Mouse (Mus musculus) neural tube, embryonic 15.5 days (tissue): Measurements from ENCODE around the gene Pla2g3. TPM values are rescaled to one million over a fixed set of nuclear protein-coding genes. Genes with fewer than 3 reads are reported as not detected.

Experiments
- ATAC-seq: fragments of 200-750 bp; cut with Nextera tagmentation; 2 replicates; pipeline ENCODE4 v1.8.0; 2017; ENCODE audit warnings: mild to moderate bottlenecking, moderate TSS enrichment, moderate library complexity; ENCODE audit not compliant: low FRiP score
- H3K27ac ChIP-seq: fragments of 300-500 bp; sonication (generic); replicated peaks from 2 replicates; pipeline ENCODE4 v1.5.1; 2015; ENCODE audit warnings: mild to moderate bottlenecking, inconsistent platforms
- H3K27me3 ChIP-seq: fragments of 300-500 bp; sonication (generic); replicated peaks from 2 replicates; pipeline ENCODE4 v1.6.1; 2015; ENCODE audit warnings: inconsistent platforms
- H3K36me3 ChIP-seq: fragments of 300-500 bp; sonication (generic); 2 replicates; pipeline ENCODE4 v1.6.1; 2015; ENCODE audit warnings: inconsistent platforms
- H3K4me1 ChIP-seq: fragments of 300-500 bp; sonication (generic); 2 replicates; pipeline ENCODE4 v1.6.1; 2015; ENCODE audit warnings: inconsistent platforms
- H3K4me2 ChIP-seq: fragments of 300-500 bp; sonication (generic); 2 replicates; pipeline ENCODE4 v1.6.1; 2015; ENCODE audit warnings: inconsistent platforms, mild to moderate bottlenecking, moderate library complexity
- H3K4me3 ChIP-seq: fragments of 300-500 bp; sonication (generic); replicated peaks from 2 replicates; pipeline ENCODE4 v1.5.1; 2015; ENCODE audit warnings: mild to moderate bottlenecking, inconsistent platforms
- H3K9ac ChIP-seq: fragments of 300-500 bp; sonication (generic); replicated peaks from 2 replicates; pipeline ENCODE4 v1.6.1; 2015; ENCODE audit warnings: mild to moderate bottlenecking, inconsistent platforms
- H3K9me3 ChIP-seq: fragments of 300-500 bp; sonication (generic); replicated peaks from 2 replicates; pipeline ENCODE4 v1.6.1; 2016; ENCODE audit warnings: inconsistent platforms
- WGBS: fragments of 180-500 bp; shearing (Covaris S2); methylation state at CpG from one replicate; pipeline ENCODE4 v1.1.7; 2015; ENCODE audit warnings: mixed read lengths; 5-methylcytosine and 5-hydroxymethylcytosine counted together
- polyA plus RNA-seq: library from polyadenylated mRNA; unstranded; fragments of >200 nt; fragmentation: Nextera tagmentation; extraction: Ambion mirVana; gene quantifications from 2 replicates; pipeline ENCODE4 v1.2.1, GENCODE M21; 2015

Pla2g3 gene
- polyA plus RNA-seq, 1 experiment from 2014 or later: 2.4 TPM

DNA sequence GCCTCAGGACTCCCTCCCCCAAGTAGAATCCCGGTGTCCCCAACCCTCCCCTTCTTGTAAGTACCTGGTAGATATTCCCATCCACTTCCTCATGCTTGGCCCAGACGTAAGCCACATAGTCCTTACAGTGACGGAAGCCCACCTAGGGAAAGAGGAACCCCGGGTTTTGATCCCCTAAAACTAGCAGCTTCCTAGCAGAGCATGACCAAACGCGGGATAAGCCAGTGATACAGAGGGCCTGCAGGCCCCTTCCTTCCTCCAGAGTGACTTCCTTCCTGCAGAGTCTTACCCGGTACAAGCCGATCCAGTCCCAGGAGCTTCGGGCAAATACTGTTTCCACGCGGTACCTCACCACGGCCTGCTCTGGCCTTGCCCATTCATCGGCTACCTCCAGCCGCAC, 7.4 kb downstream of the Pla2g3 start:
- no peak overlapping the region for H3K4me2 ChIP-seq
- H3K4me1 ChIP-seq: no peaks in the 10 kb centered on the region
- WGBS: 96% methylated on average over 14 of the region's 14 CpGs
- H3K27ac ChIP-seq: no peak overlapping the region
- no peak overlapping the region for H3K9ac ChIP-seq
- ATAC-seq: no peak
- H3K4me3 ChIP-seq: no peak overlapping the region
- no peaks in the 10 kb centered on the region for H3K36me3 ChIP-seq
- H3K9me3 ChIP-seq: no peaks in the 10 kb centered on the region
- no peaks in the 10 kb centered on the region for H3K27me3 ChIP-seq

DNA sequence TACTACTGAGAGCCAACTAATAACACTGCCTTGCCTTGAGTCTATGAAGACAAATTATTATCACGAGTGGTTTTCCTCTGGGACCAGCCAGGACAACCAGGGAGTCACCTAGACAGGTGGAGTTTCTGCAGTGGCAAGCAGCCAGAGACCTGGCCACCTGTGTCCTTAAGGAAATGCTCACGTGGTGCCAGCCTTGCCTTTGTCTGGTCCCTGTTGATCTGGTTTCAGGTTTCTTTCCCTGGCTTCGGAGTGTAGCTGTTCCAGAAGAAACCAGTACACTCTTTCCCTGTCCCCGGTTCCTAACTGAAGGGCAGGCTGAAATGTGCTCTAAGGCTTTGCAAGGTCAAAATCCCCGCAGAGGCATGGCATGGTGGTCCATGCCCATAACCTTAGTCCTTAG, 8.7 kb downstream of the Pla2g3 start:
- 71% methylated on average over 5 of the region's 5 CpGs for WGBS

DNA sequence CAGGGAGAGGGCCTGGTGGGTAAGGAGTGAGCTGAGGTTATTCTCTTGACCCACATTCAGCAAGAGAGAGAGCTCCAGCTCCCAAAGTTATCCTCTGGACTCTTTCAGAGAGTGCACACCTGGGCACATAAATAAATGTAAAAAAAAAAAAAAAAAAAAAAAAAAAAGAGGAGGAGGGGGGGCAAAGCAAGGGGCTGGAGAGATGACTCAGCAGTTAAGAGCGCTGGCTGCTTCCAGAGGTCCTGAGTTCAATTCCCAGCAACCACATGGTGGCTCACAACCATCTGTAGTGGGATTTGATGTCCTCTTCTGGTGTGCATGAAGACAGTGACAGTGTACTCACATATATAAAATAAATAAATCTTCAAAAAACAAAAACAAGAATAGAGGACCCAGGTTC, 9.2 kb downstream of the Pla2g3 start:
- H3K4me2 ChIP-seq: no peak overlapping the region
- no peak overlapping the region for H3K27ac ChIP-seq
- H3K27me3 ChIP-seq: no peaks in the 10 kb centered on the region
- H3K9ac ChIP-seq: no peak overlapping the region
- 87% methylated on average over 1 of the region's 1 CpGs for WGBS
- no peaks in the 10 kb centered on the region for H3K36me3 ChIP-seq
- H3K9me3 ChIP-seq: no peaks in the 10 kb centered on the region
- no peak for ATAC-seq
- H3K4me3 ChIP-seq: no peak overlapping the region
- no peaks in the 10 kb centered on the region for H3K4me1 ChIP-seq

More for the DNA sequence above, 8.7 kb downstream of the Pla2g3 start:
- Histone ChIP-seq H3K36me3 (no peaks in the 10 kb centered on the region), H3K27me3 (no peaks in the 10 kb centered on the region), H3K9me3 (no peaks in the 10 kb centered on the region), H3K9ac (no peak overlapping the region), H3K4me1 (no peaks in the 10 kb centered on the region), H3K27ac (no peak overlapping the region), H3K4me2 (no peak overlapping the region), H3K4me3 (no peak overlapping the region)
- ATAC-seq: no peak

DNA sequence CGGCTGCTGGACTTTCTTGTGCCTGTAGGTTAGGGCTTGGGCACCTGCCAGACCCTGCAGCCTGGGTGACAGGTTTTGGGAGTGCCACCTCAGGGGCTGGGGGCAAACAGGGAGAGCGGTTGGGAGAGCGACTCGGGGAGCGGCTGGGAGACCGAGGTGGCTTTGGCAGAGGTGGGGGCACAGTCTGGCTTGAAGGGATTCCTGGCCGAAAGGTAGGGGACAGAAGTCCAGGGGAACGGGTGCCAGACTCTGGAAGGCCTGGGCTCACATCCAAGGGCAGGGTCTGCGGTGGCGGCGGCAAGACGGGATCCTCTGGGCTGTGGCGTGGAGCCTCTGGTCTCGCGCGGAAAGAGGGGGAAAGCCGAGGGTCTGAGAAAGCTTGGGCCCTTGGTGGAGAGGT, 14.0 kb downstream of the Pla2g3 start:
- H3K27ac ChIP-seq: no peak overlapping the region
- H3K4me1 ChIP-seq: peaks cover 12% of the 10 kb centered on the region; the same call in 1 of the 2 replicates
- ATAC-seq: no peak
- no peak overlapping the region for H3K9ac ChIP-seq
- 85% methylated on average over 17 of the region's 17 CpGs for WGBS
- no peaks in the 10 kb centered on the region for H3K9me3 ChIP-seq
- no peak overlapping the region for H3K4me2 ChIP-seq
- H3K27me3 ChIP-seq: no peaks in the 10 kb centered on the region
- no peak overlapping the region for H3K4me3 ChIP-seq
- no peaks in the 10 kb centered on the region for H3K36me3 ChIP-seq

DNA sequence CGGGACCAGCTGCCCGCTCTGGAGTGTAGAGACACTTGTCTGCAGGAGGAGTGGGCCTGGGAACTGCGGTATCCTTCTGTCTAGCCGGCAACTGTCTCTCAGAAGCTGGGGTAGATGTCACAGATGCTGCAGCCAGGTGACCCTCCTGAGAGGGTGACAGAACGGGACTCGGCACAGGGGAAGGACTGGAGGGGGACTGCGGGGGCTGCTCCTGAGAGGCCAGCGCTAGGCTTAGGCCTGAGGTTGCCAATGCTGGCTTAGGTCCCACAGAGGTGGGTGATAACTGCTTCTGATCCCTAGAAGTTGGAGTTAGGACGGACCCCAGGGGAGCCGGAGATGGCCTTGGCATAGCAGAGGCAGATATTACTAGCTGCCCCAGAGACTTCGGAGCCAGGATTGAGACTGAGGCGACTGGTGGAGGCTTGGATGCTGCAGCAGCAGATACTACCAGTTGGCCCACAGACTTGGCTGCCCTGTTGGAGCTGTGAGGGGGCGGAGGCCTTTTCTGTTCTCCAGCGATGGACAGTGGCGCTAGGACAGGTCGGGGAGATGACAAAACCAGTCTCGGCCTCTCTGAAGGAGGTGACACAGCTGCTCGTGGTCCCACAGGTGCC, 14.5 kb downstream of the Pla2g3 start:
- Histone ChIP-seq H3K9me3 (no peaks in the 10 kb centered on the region), H3K36me3 (no peaks in the 10 kb centered on the region), H3K4me2 (no peak overlapping the region), H3K9ac (no peak overlapping the region), H3K4me3 (no peak overlapping the region), H3K4me1 (peaks cover 12% of the 10 kb centered on the region; the same call in 1 of the 2 replicates), H3K27me3 (no peaks in the 10 kb centered on the region), H3K27ac (no peak overlapping the region)
- no peak for ATAC-seq
- WGBS: 85% methylated on average over 18 of the region's 18 CpGs

DNA sequence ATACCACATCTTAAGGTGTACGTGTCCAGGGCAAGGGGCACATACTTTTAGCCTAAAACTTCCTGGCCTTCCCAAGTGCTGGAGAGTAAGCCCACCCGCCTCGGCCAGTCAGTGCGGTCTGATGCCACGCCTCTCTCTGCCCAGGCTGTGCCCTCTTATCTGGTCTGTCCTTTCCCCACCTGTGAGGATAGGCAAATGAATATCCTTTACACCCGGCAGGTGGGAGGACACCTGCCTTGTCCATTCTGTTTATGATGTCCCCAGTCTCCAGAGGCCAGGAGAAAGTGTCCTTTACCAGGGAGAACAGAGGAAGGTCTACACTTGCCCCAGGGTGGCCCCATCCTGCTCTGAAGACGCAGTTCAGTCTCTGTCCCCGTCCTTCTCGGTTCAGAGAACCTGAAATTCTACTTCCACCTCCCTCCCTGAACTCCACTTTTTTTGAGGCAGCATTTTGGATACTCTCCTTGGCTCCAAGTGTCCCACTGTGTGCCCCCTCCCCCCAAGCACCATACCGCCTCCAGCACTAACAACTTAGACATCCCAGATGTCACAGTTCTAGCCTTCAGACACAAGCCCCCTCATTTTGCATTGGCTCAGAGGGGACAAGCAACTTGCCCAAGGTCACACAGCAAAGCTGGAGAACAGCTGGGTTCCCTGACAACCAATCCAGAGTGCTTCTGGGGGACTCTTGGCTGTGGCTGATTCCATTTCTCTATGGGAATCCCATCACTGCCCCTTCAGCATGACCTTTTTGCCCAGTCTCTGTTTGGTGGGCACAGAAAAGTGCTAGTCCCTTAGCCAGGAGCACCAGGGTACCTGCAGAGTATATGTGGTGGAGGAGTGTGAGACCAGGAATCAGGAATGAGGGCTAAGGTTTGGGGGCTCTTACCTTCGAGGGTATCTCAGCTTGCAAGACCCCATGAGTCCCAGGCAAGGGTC, 15.9 kb downstream of the Pla2g3 start:
- no peak overlapping the region for H3K27ac ChIP-seq
- peak; percentile 51; the same call in 1 of the 2 replicates for ATAC-seq
- H3K4me1 ChIP-seq: peaks cover 12% of the 10 kb centered on the region; the same call in 1 of the 2 replicates
- H3K36me3 ChIP-seq: no peaks in the 10 kb centered on the region
- peak overlapping the region; percentile 42 for H3K9ac ChIP-seq
- peak overlapping the region; percentile 52 for H3K4me2 ChIP-seq
- WGBS: 72% methylated on average over 11 of the region's 11 CpGs
- peak overlapping the region; percentile 43 for H3K4me3 ChIP-seq
- no peaks in the 10 kb centered on the region for H3K9me3 ChIP-seq
- H3K27me3 ChIP-seq: no peaks in the 10 kb centered on the region

DNA sequence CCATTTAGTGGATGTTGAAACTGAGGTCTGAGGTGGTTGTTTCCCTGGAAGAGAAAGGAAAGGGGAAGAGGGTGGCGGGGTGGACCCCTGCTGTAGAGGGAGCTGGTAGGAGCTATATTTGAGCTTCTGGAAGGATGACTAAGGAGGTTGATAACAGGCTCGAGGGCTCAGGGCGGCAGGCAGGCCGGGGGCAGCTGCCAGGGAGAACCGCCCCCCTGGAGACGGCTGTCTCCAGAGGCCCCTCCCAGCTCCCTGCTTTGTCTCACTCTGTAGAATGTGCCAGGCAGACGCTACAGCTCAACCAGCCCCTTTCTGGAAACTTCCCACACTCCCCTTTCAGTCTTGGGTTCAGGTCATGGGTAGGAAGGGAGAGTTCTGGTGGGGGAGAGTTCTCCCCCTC, 20.1 kb downstream of the Pla2g3 start:
- Histone ChIP-seq H3K27me3 (no peaks in the 10 kb centered on the region), H3K4me3 (no peak overlapping the region), H3K4me2 (no peak overlapping the region), H3K27ac (no peak overlapping the region), H3K9ac (no peak overlapping the region), H3K36me3 (no peaks in the 10 kb centered on the region), H3K4me1 (peaks cover 12% of the 10 kb centered on the region; the same call in 1 of the 2 replicates), H3K9me3 (no peaks in the 10 kb centered on the region)
- WGBS: 42% methylated on average over 7 of the region's 7 CpGs
- no peak for ATAC-seq

DNA sequence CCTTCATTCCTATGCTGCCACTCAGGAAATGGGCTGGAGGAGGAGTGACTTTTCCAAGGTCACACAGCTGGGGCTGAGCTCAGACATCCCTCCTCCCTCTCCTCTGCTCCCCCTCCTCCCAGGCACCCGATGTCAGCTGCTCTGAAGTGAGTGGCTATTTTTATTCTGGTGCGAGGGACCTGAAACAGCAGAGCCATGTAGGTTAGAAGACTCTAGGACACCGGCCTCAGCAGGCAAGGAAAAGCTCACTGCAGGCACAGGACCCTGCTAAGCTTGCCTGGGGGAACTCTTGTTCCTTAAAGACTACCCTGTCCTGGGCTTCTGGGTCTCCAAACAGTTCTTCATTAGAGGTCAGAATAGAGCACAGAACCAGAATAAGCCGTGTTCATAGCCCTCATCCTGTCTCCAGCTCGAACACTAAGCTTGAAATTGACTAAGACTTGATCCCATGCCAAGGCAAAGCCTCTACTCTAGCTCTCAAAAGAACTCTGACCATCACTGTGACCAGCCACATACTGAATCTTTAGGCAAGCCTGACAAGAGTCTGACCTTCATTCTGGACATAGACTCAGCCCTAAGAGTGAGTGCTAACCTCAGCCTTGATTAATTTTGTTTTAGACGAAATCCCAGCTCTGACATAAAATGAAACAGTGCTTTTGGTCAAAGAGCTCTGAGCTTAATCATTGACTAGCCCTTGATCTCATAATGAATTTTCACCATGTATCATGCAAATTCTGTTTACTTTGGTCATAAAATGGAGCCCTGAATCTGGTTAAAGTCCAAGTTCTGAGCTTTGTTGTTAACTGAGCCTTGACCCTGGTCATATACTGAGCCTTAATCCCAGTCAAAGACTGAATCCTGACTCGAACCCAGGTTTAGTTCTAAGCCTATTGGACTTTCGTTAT, 21.3 kb downstream of the Pla2g3 start:
- WGBS: 78% methylated on average over 8 of the region's 8 CpGs
- peaks cover 12% of the 10 kb centered on the region for H3K4me1 ChIP-seq
- H3K27me3 ChIP-seq: no peaks in the 10 kb centered on the region
- no peak overlapping the region for H3K27ac ChIP-seq
- no peak overlapping the region for H3K4me3 ChIP-seq
- no peaks in the 10 kb centered on the region for H3K9me3 ChIP-seq
- no peaks in the 10 kb centered on the region for H3K36me3 ChIP-seq
- H3K4me2 ChIP-seq: no peak overlapping the region
- ATAC-seq: no peak
- H3K9ac ChIP-seq: no peak overlapping the region

DNA sequence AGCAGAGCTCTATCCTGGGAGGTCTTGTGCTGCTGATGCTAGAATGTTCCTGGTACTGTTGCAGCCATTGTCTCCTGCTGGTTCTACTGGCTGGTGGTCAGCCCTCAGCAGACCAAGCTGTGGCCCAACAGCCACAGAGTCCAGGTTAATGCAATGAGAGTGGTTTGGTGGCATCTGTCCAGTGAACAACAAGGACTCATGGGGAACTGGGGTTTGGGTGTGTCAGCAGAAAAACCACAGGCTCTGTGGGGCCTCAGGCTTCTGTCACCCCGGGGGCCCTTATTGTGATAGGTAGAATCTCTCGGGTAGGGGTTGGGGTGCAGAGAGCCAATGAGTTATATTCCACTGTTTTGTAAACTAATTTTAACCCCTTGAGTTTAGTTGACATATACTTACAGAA, 22.2 kb downstream of the Pla2g3 start:
- WGBS: 84% methylated on average over 2 of the region's 2 CpGs

DNA sequence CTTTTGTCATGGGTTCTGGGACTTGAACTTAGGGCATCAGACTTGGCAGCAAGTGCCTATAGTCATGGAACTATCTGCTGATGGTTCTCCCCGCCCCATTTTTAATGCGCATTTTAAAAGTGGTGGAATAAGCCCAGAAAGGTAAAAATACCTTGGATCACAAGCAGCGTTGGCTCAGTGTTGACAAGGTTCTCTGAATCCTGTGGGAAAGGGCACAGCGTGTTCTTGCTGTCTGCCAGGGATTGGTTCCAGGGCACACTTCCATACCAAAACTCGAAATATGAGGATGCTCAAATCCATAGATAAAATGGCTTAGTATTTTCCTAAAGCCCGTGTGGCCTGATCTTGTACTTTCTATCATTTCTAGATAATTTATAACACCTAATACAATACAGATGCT, 25.2 kb downstream of the Pla2g3 start:
- WGBS: 85% methylated on average over 6 of the region's 6 CpGs
- no peaks in the 10 kb centered on the region for H3K36me3 ChIP-seq

More for the DNA sequence above, 22.2 kb downstream of the Pla2g3 start:
- Histone ChIP-seq H3K36me3 (no peaks in the 10 kb centered on the region), H3K27me3 (no peaks in the 10 kb centered on the region), H3K4me1 (peaks cover 15% of the 10 kb centered on the region), H3K9me3 (no peaks in the 10 kb centered on the region), H3K4me2 (no peak overlapping the region), H3K4me3 (no peak overlapping the region), H3K27ac (no peak overlapping the region), H3K9ac (no peak overlapping the region)
- no peak for ATAC-seq

DNA sequence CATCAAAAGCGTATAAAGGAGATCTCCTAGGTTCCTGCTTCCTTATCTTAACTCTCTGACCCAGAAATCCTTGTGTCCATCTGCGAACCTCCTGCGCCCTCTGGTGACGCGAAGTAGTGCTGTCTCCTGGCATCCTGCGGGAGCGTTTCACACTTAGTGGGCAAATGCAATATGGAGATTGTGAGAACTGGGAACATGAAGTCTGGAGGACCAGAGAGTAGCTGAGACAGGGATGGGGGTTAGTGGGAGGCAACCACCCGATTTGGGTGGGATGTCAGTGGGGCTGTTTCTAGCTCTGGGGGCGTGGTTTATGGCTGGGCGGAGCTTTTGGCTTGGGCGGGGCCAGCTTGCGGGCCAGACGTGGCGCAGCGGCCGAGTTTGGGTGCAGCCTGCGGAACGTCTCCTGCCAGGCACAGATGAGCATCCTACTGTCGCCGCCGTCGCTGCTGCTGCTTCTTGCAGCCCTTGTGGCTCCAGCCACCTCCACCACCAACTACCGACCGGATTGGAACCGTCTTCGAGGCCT, 26.5 kb downstream of the Pla2g3 start, which contains the start of gene Selenom:
Gene Selenom (plus strand): TSS at position 156 of the 526 bp plus-strand sequence.
- peak within 1 kb of the TSS; percentile 58 for H3K9ac ChIP-seq
- H3K4me1 ChIP-seq: peaks cover 41% of the 10 kb centered on the region
- under 1% methylated on average over 26 of the region's 26 CpGs for WGBS
- peak within 1 kb of the TSS; percentile 58; the same call in 1 of the 2 replicates for H3K27ac ChIP-seq
- no peaks in the 10 kb centered on the region for H3K9me3 ChIP-seq
- peak within 1 kb of the TSS; percentile 84 for H3K4me2 ChIP-seq
- peak within 1 kb of the TSS; percentile 53 for H3K4me3 ChIP-seq
- peaks cover 21% of the 10 kb centered on the region for H3K27me3 ChIP-seq
- peak; percentile 78 for ATAC-seq
- no peaks in the 10 kb centered on the region for H3K36me3 ChIP-seq

More for the DNA sequence above, 25.2 kb downstream of the Pla2g3 start:
- no peak overlapping the region for H3K27ac ChIP-seq
- H3K27me3 ChIP-seq: peaks cover 17% of the 10 kb centered on the region
- peaks cover 41% of the 10 kb centered on the region for H3K4me1 ChIP-seq
- no peaks in the 10 kb centered on the region for H3K9me3 ChIP-seq
- no peak overlapping the region for H3K4me2 ChIP-seq
- no peak for ATAC-seq
- no peak overlapping the region for H3K9ac ChIP-seq
- no peak overlapping the region for H3K4me3 ChIP-seq
